Mouse (Mus musculus) forebrain, embryonic 11.5 days (tissue): Measurements from ENCODE around the gene Akap2. TPM values are rescaled to one million over a fixed set of nuclear protein-coding genes. Genes with fewer than 3 reads are reported as not detected.

Experiments
- ATAC-seq: fragments of 200-750 bp; cut with Nextera tagmentation; replicated peaks from 2 replicates; pipeline ENCODE4 v1.8.0; 2017; ENCODE audit warnings: moderate TSS enrichment; ENCODE audit not compliant: low FRiP score
- DNase-seq: peaks from one replicate; pipeline ENCODE4 v3.0.0-alpha.2; 2017; ENCODE audit warnings: low spot score
- H3K27ac ChIP-seq: fragments of 300-500 bp; sonication (generic); 2 replicates; pipeline ENCODE4 v1.5.1; 2014; ENCODE audit warnings: low read depth, low read length
- H3K27me3 ChIP-seq: fragments of 300-500 bp; sonication (generic); 2 replicates; pipeline ENCODE4 v1.6.1; 2014; ENCODE audit warnings: mild to moderate bottlenecking, low read length, mixed read lengths; ENCODE audit not compliant: control insufficient read depth, insufficient read depth
- H3K36me3 ChIP-seq: fragments of 300-500 bp; sonication (generic); 2 replicates; pipeline ENCODE4 v1.6.1; 2014; ENCODE audit warnings: mild to moderate bottlenecking, low read length, moderate library complexity, mixed read lengths; ENCODE audit not compliant: control insufficient read depth, insufficient read depth
- H3K4me1 ChIP-seq: fragments of 300-500 bp; sonication (generic); replicated peaks from 2 replicates; pipeline ENCODE4 v1.6.1; 2014; ENCODE audit warnings: low read length, mixed read lengths; ENCODE audit not compliant: control insufficient read depth, insufficient read depth
- H3K4me2 ChIP-seq: fragments of 300-500 bp; sonication (generic); 2 replicates; pipeline ENCODE4 v1.6.1; 2014; ENCODE audit warnings: low read depth, mild to moderate bottlenecking, low read length, moderate library complexity, mixed read lengths; ENCODE audit not compliant: severe bottlenecking
- H3K4me3 ChIP-seq: fragments of 300-500 bp; sonication (generic); 2 replicates; pipeline ENCODE4 v1.5.1; 2014; ENCODE audit warnings: low read depth, low read length
- H3K9ac ChIP-seq: fragments of 300-500 bp; sonication (generic); 2 replicates; pipeline ENCODE4 v1.6.1; 2014; ENCODE audit warnings: low read length
- H3K9me3 ChIP-seq: fragments of 300-500 bp; sonication (generic); 2 replicates; pipeline ENCODE4 v1.6.1; 2016; ENCODE audit warnings: low read length, mixed read lengths; ENCODE audit not compliant: control insufficient read depth
- WGBS: fragments of 180-500 bp; shearing (Covaris S2); extraction: QIAGEN DNeasy Blood & Tissue Kit; methylation state at CpG from one replicate; pipeline ENCODE4 v1.1.7; 2014; 5-methylcytosine and 5-hydroxymethylcytosine counted together
- polyA plus RNA-seq: library from polyadenylated mRNA; unstranded; fragments of >200 nt; fragmentation: Nextera tagmentation; extraction: Ambion mirVana; gene quantifications from 2 replicates; pipeline ENCODE4 v1.2.1, GENCODE M21; 2014

Akap2 gene
- polyA plus RNA-seq, 1 experiment from 2014 or later: 15.5 TPM

- 81% methylated on average over 4 of the region's 4 CpGs for WGBS
- Histone ChIP-seq H3K9ac (no peak overlapping the region), H3K27me3 (no peaks in the 10 kb centered on the region; the same call in 1 of the 2 replicates), H3K9me3 (no peaks in the 10 kb centered on the region), H3K27ac (no peak overlapping the region), H3K4me3 (no peak overlapping the region), H3K4me2 (no peak overlapping the region), H3K36me3 (no peaks in the 10 kb centered on the region), H3K4me1 (no peaks in the 10 kb centered on the region)
- ATAC-seq (no peak), DNase-seq (no peak)
Observed at GRCm38 (mm10) chr4:57916711-57917110, 199.3 kb downstream of the Akap2 start.

- no peaks in the 10 kb centered on the region for H3K9me3 ChIP-seq
- ATAC-seq (peak; percentile 72), DNase-seq (peak; percentile 62)
- H3K27me3 ChIP-seq: no peaks in the 10 kb centered on the region; the same call in 1 of the 2 replicates
- H3K4me2 ChIP-seq: no peak overlapping the region
- no peaks in the 10 kb centered on the region for H3K36me3 ChIP-seq
- WGBS: 12% methylated on average over 8 of the region's 8 CpGs
- H3K27ac ChIP-seq: no peak overlapping the region
- H3K9ac ChIP-seq: no peak overlapping the region
- no peaks in the 10 kb centered on the region for H3K4me1 ChIP-seq
- H3K4me3 ChIP-seq: no peak overlapping the region
Observed at GRCm38 (mm10) chr4:57919494-57920423, 202.3 kb downstream of the Akap2 start.

DNA sequence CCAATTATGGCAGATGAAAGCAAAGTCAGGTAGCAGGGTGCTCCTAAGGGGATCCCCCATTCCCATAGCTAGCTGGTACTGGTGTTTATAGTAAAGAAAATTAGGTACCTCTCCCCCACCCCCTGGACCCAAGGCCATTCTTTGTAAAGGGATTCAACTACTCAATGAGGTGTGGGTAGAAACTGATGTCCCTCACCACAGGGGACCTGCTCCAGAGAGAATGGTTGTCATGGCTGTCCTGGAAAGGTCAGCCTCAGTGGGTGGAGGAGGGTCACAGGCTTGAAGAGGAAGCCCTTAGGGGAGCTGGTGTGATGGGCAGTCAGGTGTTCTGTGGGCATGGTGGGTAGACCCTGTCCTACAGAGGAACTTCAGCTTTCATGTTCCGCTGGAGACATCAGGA is 203.1 kb downstream of the Akap2 start:
- WGBS: 71% methylated on average over 1 of the region's 1 CpGs
- Histone ChIP-seq H3K27ac (peak overlapping the region; percentile 18; the same call in 1 of the 2 replicates), H3K4me1 (no peaks in the 10 kb centered on the region), H3K4me2 (no peak overlapping the region), H3K9me3 (no peaks in the 10 kb centered on the region), H3K27me3 (no peaks in the 10 kb centered on the region; the same call in 1 of the 2 replicates), H3K9ac (no peak overlapping the region), H3K36me3 (no peaks in the 10 kb centered on the region), H3K4me3 (no peak overlapping the region)
- DNase-seq (no peak), ATAC-seq (peak; percentile 18; the same call in 1 of the 2 replicates)

- Histone ChIP-seq H3K4me3 (no peak overlapping the region), H3K9me3 (no peaks in the 10 kb centered on the region), H3K4me1 (no peaks in the 10 kb centered on the region), H3K27me3 (no peaks in the 10 kb centered on the region), H3K4me2 (no peak overlapping the region), H3K36me3 (no peaks in the 10 kb centered on the region), H3K27ac (no peak overlapping the region), H3K9ac (no peak overlapping the region)
- DNase-seq (no peak), ATAC-seq (no peak)
- WGBS: 51% methylated on average over 5 of the region's 5 CpGs
Observed at GRCm38 (mm10) chr4:57922171-57922570, 204.7 kb downstream of the Akap2 start.

DNA sequence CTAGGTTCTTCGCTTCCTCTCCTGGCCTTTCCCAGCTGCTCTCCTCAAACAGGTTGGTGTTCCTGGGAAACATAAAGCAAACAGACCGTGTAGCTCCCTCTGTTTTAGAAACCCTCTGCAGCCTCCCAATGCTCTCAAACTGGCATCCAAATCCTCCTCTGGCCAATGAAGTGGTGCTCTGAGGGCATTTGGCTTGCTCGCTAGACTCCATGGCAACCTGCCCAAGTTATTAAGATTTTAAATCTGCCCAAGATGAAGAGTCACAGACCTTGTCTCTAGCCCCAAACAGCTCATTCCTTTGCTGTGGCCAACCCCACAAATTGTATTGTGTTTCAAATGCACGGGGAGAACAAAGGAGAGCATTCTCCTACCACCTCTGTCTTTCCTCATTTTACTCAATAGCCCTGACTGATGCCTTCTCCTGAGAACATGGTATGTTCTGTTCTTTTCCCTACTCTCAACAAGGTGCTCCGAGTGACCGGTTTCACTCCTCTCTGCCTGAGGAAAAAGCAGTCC is 207.2 kb downstream of the Akap2 start:
- H3K27ac ChIP-seq: no peak overlapping the region
- H3K4me3 ChIP-seq: no peak overlapping the region
- H3K4me2 ChIP-seq: no peak overlapping the region
- H3K36me3 ChIP-seq: no peaks in the 10 kb centered on the region
- WGBS: 80% methylated on average over 6 of the region's 6 CpGs
- H3K9ac ChIP-seq: no peak overlapping the region
- DNase-seq (peak; percentile 23), ATAC-seq (no peak)
- H3K9me3 ChIP-seq: no peaks in the 10 kb centered on the region
- H3K27me3 ChIP-seq: no peaks in the 10 kb centered on the region
- no peaks in the 10 kb centered on the region for H3K4me1 ChIP-seq

DNA sequence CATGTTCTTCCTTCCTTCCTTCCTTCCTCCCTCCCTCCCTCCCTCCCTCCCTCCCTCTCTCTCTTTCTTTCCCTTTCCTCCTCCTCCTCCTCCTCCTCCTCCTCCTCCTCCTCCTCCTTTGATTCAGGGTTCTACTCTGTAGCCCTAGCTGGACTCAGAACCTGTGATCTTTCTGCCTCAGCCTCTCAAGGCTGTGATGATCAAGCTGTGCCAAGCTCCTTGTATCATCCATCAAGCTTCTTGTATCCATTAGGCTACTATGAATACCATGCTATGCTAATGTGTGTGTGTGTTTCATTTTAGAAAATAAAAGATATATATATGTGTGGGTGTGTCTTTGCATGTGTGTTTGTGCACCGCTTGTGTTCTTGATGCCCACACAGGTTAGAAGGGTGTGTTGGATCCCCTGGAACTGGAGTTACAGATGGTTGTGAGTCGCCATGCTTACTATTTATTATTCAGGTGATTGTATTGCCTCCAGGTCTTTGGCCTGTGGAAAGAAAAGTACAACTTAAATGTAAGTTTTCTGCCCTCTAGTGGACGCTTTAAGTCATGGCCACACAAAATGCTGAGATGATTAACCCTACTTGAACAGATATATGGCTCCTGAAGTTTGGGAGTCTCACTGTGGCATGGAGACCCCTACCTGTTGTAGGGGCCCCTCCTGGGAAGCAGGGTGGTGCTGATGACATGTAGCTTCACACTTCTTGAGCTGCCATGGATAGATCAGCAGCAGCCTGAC is 210.2 kb downstream of the Akap2 start:
- no peak for DNase-seq
- no peaks in the 10 kb centered on the region for H3K36me3 ChIP-seq
- H3K4me2 ChIP-seq: no peak overlapping the region

GRCm38 (mm10) chr4:57930559-57931170 is 213.2 kb downstream of the Akap2 start:
- DNase-seq (peak; percentile 19), ATAC-seq (no peak)
- Histone ChIP-seq H3K4me2 (no peak overlapping the region), H3K9ac (no peak overlapping the region), H3K9me3 (no peaks in the 10 kb centered on the region), H3K27ac (no peak overlapping the region), H3K36me3 (no peaks in the 10 kb centered on the region), H3K4me3 (no peak overlapping the region), H3K4me1 (no peaks in the 10 kb centered on the region), H3K27me3 (no peaks in the 10 kb centered on the region)
- 81% methylated on average over 5 of the region's 5 CpGs for WGBS

More for the DNA sequence above, 210.2 kb downstream of the Akap2 start:
- ATAC-seq: no peak
- Histone ChIP-seq H3K9ac (no peak overlapping the region), H3K9me3 (no peaks in the 10 kb centered on the region), H3K4me1 (no peaks in the 10 kb centered on the region), H3K27ac (no peak overlapping the region), H3K4me3 (no peak overlapping the region), H3K27me3 (no peaks in the 10 kb centered on the region)
- WGBS: 24% methylated on average over 3 of the region's 3 CpGs

DNA sequence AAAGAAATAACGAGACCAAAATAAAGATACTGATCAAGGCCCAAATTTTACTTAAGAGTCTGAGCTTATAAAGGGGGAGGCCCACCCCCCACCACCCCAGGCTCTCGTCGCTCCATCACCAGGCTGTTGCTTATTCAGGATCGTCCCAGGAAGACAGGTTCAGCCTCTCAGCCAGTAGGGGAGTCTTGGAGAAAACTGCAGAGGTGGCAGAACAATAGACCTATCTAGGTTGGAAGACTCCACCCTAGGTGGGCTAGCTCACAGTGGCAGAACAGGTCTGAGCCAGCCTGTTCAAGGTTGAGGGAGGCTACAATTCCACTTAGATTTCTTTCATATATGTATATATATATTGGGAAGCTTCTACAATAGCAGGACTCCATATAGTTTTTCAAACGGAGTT is 216.7 kb downstream of the Akap2 start:
- Histone ChIP-seq H3K4me2 (no peak overlapping the region), H3K4me3 (no peak overlapping the region), H3K9me3 (no peaks in the 10 kb centered on the region), H3K27me3 (no peaks in the 10 kb centered on the region), H3K36me3 (no peaks in the 10 kb centered on the region), H3K9ac (no peak overlapping the region), H3K27ac (no peak overlapping the region), H3K4me1 (no peaks in the 10 kb centered on the region)
- WGBS: 79% methylated on average over 5 of the region's 5 CpGs
- DNase-seq: peak; percentile 18
- no peak for ATAC-seq
